Comparison of ENCODE assay signal across 27 mouse cellular contexts in the genomic region with DNA sequence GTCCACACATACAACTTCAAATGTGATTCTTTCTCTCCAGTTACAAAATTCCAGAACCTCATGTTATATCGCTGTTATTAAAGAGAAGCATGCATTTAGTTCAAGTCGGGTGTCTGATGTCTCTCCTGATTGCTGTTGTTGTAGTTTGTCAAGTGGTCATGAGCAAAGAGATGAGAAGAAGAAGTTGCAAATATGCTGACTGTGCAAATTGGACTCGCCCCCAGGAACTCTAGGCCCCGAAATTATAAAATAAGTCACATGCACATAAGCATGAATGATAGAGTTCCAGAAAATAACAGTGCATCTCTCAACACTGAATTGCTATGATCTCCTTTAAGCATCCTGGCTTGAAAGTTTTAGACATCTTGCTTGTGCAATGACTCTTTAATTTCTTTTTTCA. TPM values are rescaled to one million over a fixed set of nuclear protein-coding genes. Genes with fewer than 3 reads are reported as not detected.
DNase-seq lines count a peak whose midpoint lies in the region; ATAC-seq and TF ChIP-seq lines count a peak whose summit lies in the region.
"Had no signal": no experiment of that assay in that cellular context is flagged by ENCODE, and none has a peak within 500 bp of the region (broad histone marks: within the 10 kb centered on the region; RNA-seq: fewer than 3 reads in every experiment).

No protein-coding gene starts in this region.

- no peaks in the 10 kb centered on the region for H3K36me3 ChIP-seq in CH12.LX (replicated peaks in 1 of 2; ENCODE audit: control insufficient read depth in 1 of 2, insufficient read depth in 1 of 2, low read length in 1 of 2)
- H3K36me3 ChIP-seq in ES-E14 (ENCODE audit: control insufficient read depth, insufficient read depth, low read length, poor library complexity, severe bottlenecking) = no peaks in the 10 kb centered on the region
- no peaks in the 10 kb centered on the region for H3K36me3 ChIP-seq in MEL (ENCODE audit: control insufficient read depth in 1 of 2, insufficient read depth in 2 of 2, low read length in 2 of 2)
- no peaks in the 10 kb centered on the region for H3K36me3 ChIP-seq in heart, embryonic 11.5 days (ENCODE audit: control insufficient read depth, insufficient read depth, low read length)
- H3K36me3 ChIP-seq: G1E had no signal

- TF ChIP-seq EP300 in CH12.LX (IDR thresholded peaks at IDR 0.05; ENCODE audit: low read length) (no peak), MEL (IDR thresholded peaks at IDR 0.05; ENCODE audit: low read depth in 1 of 2, low read length in 2 of 2) (no peak)

- no peak for TF ChIP-seq RAD21 in CH12.LX (IDR thresholded peaks at IDR 0.05; ENCODE audit: low read depth, low read length)
- no peak for TF ChIP-seq RAD21 in MEL (IDR thresholded peaks at IDR 0.05; ENCODE audit: low read depth, low read length)

- H3K4me1 ChIP-seq in CH12.LX (ENCODE audit: control insufficient read depth in 1 of 2, insufficient read depth in 2 of 2) = no peaks in the 10 kb centered on the region
- no peaks in the 10 kb centered on the region for H3K4me1 ChIP-seq in ES-E14 (ENCODE audit: control insufficient read depth in 2 of 2, insufficient read depth in 2 of 2, low read length in 2 of 2, poor library complexity in 1 of 2)
- no peaks in the 10 kb centered on the region for H3K4me1 ChIP-seq in MEL (ENCODE audit: control insufficient read depth in 1 of 2, insufficient read depth in 2 of 2, low read length in 2 of 2)
- H3K4me1 ChIP-seq in heart, embryonic 11.5 days (ENCODE audit: control insufficient read depth, insufficient read depth, low read length) = no peaks in the 10 kb centered on the region

- TF ChIP-seq POLR2A in CH12.LX (IDR thresholded peaks at IDR 0.05; ENCODE audit: low read depth, low read length) (no peak), MEL (IDR thresholded peaks at IDR 0.05; ENCODE audit: control insufficient read depth in 1 of 2, insufficient read depth in 1 of 2, low read depth in 1 of 2, low read length in 2 of 2, poor library complexity in 1 of 2) (no peak)

- no peaks in the 10 kb centered on the region for H3K27me3 ChIP-seq in CH12.LX (replicated peaks)
- H3K27me3 ChIP-seq in MEL (ENCODE audit: control insufficient read depth in 1 of 2, insufficient read depth in 2 of 2, low read length in 2 of 2) = no peaks in the 10 kb centered on the region
- no peaks in the 10 kb centered on the region for H3K27me3 ChIP-seq in heart, embryonic 11.5 days (ENCODE audit: control insufficient read depth, insufficient read depth, low read length)
- H3K27me3 ChIP-seq: Patski had no signal

- H3K9me3 ChIP-seq in CH12.LX (replicated peaks; ENCODE audit: low read length) (peaks cover 29% of the 10 kb centered on the region), ES-E14 (ENCODE audit: control insufficient read depth, insufficient read depth, low read depth, low read length) (no peaks in the 10 kb centered on the region), MEL (replicated peaks; ENCODE audit: insufficient read depth, low read length) (no peaks in the 10 kb centered on the region)
- no peaks in the 10 kb centered on the region for H3K9me3 ChIP-seq in heart, embryonic 11.5 days (replicated peaks; ENCODE audit: control insufficient read depth, low read length)
- H3K9me3 ChIP-seq: G1E had no signal

- H3K4me2 ChIP-seq in CH12.LX (ENCODE audit: insufficient read depth, low read depth, poor library complexity, severe bottlenecking) = no peak overlapping the region
- H3K4me2 ChIP-seq in heart, embryonic 11.5 days = no peak overlapping the region

- no peak for ATAC-seq in heart, embryonic 11.5 days (replicated peaks; ENCODE audit: insufficient number of reproducible peaks, low FRiP score, low TSS enrichment)
- ATAC-seq: activated CD4-positive, CD25-positive, alpha-beta regulatory T cell, adult 4 months; CD4-positive, CD25-positive, alpha-beta regulatory T cell, adult 4 months; Patski had no signal

- H3K79me2 ChIP-seq in CH12.LX (replicated peaks; ENCODE audit: control insufficient read depth, extremely low read depth, insufficient read depth, poor library complexity, severe bottlenecking) = no peaks in the 10 kb centered on the region
- no peaks in the 10 kb centered on the region for H3K79me2 ChIP-seq in MEL (ENCODE audit: control insufficient read depth, insufficient read depth, low read length, poor library complexity)

- no peak for DNase-seq in CH12.LX (ENCODE audit: extremely low read depth)
- no peak for DNase-seq in ES-E14 (ENCODE audit: low read depth, low spot score)
- DNase-seq in MEL (ENCODE audit: low read depth, low spot score) = no peak
- DNase-seq in spleen, adult 12 weeks (ENCODE audit: low spot score) = no peak
- DNase-seq in spleen, postnatal 14 days (ENCODE audit: low spot score in 2 of 2) = no peak
- DNase-seq: adrenal gland, adult 2 months; adrenal gland, adult 8-10 months; adrenal gland, postnatal 10 days; adrenal gland, postnatal 14 days; adrenal gland, postnatal 25 days; adrenal gland, postnatal 36 days; B cell, adult 2 months; cerebellum, adult 11 months; cerebellum, adult 11-12 months; cerebellum, adult 18-20 months; cerebellum, adult 2 months; cerebellum, adult 8-10 months; cerebellum, adult 9-10 months had no signal

- WGBS in heart, embryonic 11.5 days (ENCODE audit: insufficient replicate concordance) = 77% methylated on average over 4 of the region's 4 CpGs

- H3K4me3 ChIP-seq in CH12.LX (replicated peaks in 1 of 3; ENCODE audit: low read depth in 2 of 3, low read length in 2 of 3, poor library complexity in 1 of 3) = no peak overlapping the region
- no peak overlapping the region for H3K4me3 ChIP-seq in ES-E14 (ENCODE audit: insufficient read depth in 1 of 2, low read depth in 1 of 2, low read length in 2 of 2, poor library complexity in 1 of 2, severe bottlenecking in 1 of 2)
- H3K4me3 ChIP-seq in MEL (ENCODE audit: control insufficient read depth in 1 of 2, insufficient read depth in 1 of 2, low read depth in 2 of 2, low read length in 2 of 2) = no peak overlapping the region
- H3K4me3 ChIP-seq in heart, embryonic 11.5 days (ENCODE audit: low read depth, low read length) = no peak overlapping the region

- H3K27ac ChIP-seq in CH12.LX (ENCODE audit: insufficient read depth, low read depth) = no peak overlapping the region
- H3K27ac ChIP-seq in ES-E14 (ENCODE audit: insufficient read depth, low read depth, low read length, poor library complexity, severe bottlenecking) = no peak overlapping the region
- H3K27ac ChIP-seq in MEL (ENCODE audit: control insufficient read depth, low read depth, low read length) = no peak overlapping the region
- no peak overlapping the region for H3K27ac ChIP-seq in heart, embryonic 11.5 days (ENCODE audit: low read depth, low read length)

- dilution Hi-C loops in CH12.LX (cut with MboI; ENCODE audit: extremely low pct_ligation_motif_present, extremely low pct_unique_long_range_greater_than_20kb, low sequenced_read_pairs) = no loop called here

- in situ Hi-C loops in CH12.LX (cut with MboI; ENCODE audit: low pct_ligation_motif_present, low pct_unique_long_range_greater_than_20kb, low sequenced_read_pairs) = no loop called here
- in situ Hi-C loops in ES-E14 (cut with MboI; ENCODE audit: low sequenced_read_pairs in 2 of 2, unreplicated experiment in 2 of 2) = no loop called here

- TF ChIP-seq CTCF in CH12.LX (conservative IDR thresholded peaks at IDR 0.05 in 1 of 2, IDR thresholded peaks at IDR 0.05 in 1 of 2; ENCODE audit: low read depth in 2 of 2, low read length in 2 of 2) (no peak), MEL (IDR thresholded peaks at IDR 0.05 in 2 of 3, conservative IDR thresholded peaks at IDR 0.05 in 1 of 3; ENCODE audit: control insufficient read depth in 1 of 3, insufficient read depth in 1 of 3, low read depth in 2 of 3, low read length in 3 of 3, poor library complexity in 1 of 3, severe bottlenecking in 1 of 3) (no peak)

- no peak overlapping the region for H3K9ac ChIP-seq in CH12.LX (ENCODE audit: insufficient read depth, low read depth)
- H3K9ac ChIP-seq in ES-E14 (ENCODE audit: insufficient read depth, low read depth, low read length, poor library complexity, severe bottlenecking) = no peak overlapping the region
- H3K9ac ChIP-seq in MEL (ENCODE audit: control insufficient read depth, low read depth, low read length, poor library complexity, severe bottlenecking) = no peak overlapping the region
- H3K9ac ChIP-seq in heart, embryonic 11.5 days (ENCODE audit: low read depth, low read length) = no peak overlapping the region

TF ChIP-seq in CH12.LX, 34 proteins besides CTCF, POLR2A, EP300 and RAD21:
- TF ChIP-seq PAX5 (IDR thresholded peaks at IDR 0.05; ENCODE audit: low read length) = no peak
- peak; percentile 68 for TF ChIP-seq MAFK (IDR thresholded peaks at IDR 0.05; ENCODE audit: insufficient replicate concordance, low read length)
- no peak for TF ChIP-seq MAZ (IDR thresholded peaks at IDR 0.05; ENCODE audit: low read depth, low read length)
- no peak for TF ChIP-seq IRF4 (IDR thresholded peaks at IDR 0.05; ENCODE audit: low read depth, low read length)

TF ChIP-seq in ES-E14, 5 proteins besides CTCF, POLR2A, EP300 and RAD21:
- TF ChIP-seq MAFK (IDR thresholded peaks at IDR 0.05; ENCODE audit: insufficient read depth, low read depth, low read length) (peak; percentile 81), HCFC1 (IDR thresholded peaks at IDR 0.05; ENCODE audit: borderline replicate concordance, insufficient read depth, low read length) (no peak)

TF ChIP-seq in MEL, 35 proteins besides CTCF, POLR2A, EP300 and RAD21:
- TF ChIP-seq TCF12 (IDR thresholded peaks at IDR 0.05; ENCODE audit: low read depth, low read length) (no peak), UBTF (IDR thresholded peaks at IDR 0.05; ENCODE audit: borderline replicate concordance, insufficient read depth, low read depth, low read length) (no peak), CHD2 (IDR thresholded peaks at IDR 0.05; ENCODE audit: low read length) (no peak), TAL1 (IDR thresholded peaks at IDR 0.05; ENCODE audit: low read length) (no peak), MAX (IDR thresholded peaks at IDR 0.05; ENCODE audit: low read length) (no peak), USF2 (IDR thresholded peaks at IDR 0.05; ENCODE audit: borderline replicate concordance in 1 of 2, insufficient read depth in 1 of 2, low read depth in 1 of 2, low read length in 2 of 2) (no peak), JUND (IDR thresholded peaks at IDR 0.05; ENCODE audit: low read depth, low read length) (no peak), MAFK (IDR thresholded peaks at IDR 0.05; ENCODE audit: borderline replicate concordance, low read depth, low read length) (peak; percentile 63; the same call in 1 of the 2 replicates)

RNA-seq across cellular contexts. Expression of a gene that starts 53.3 kb away (rescaled TPM):
- total RNA-seq in CH12.LX (2012; rRNA removed) (not detected in 2 replicates), CH12.LX (2014; rRNA removed) (not detected in 2 replicates), ES-E14 (2012; rRNA removed) (not detected in 2 replicates), MEL (2012; rRNA removed) (not detected in 2 replicates)
- polyA plus RNA-seq in CH12.LX (2012; ENCODE audit: insufficient read length, low read depth) (not detected in 2 replicates), MEL (2012; ENCODE audit: insufficient read depth in 1 of 2, insufficient read length in 2 of 2, low read depth in 1 of 2, low replicate concordance in 2 of 2, missing spikeins in 1 of 2) (not detected)
- polyA plus RNA-seq in heart, embryonic 11.5 days (2014; fragmentation: Nextera tagmentation; extraction: Ambion mirVana) = not detected in 2 replicates
- total RNA-seq: adrenal gland, adult 18-20 months; adrenal gland, adult 2 months; adrenal gland, adult 8-10 months; adrenal gland, postnatal 10 days; adrenal gland, postnatal 14 days; adrenal gland, postnatal 25 days; adrenal gland, postnatal 36 days; adrenal gland, postnatal 4 days had no signal
- polyA plus RNA-seq: activated CD4-positive, CD25-positive, alpha-beta regulatory T cell, adult 4 months; adrenal gland, adult 2 months; brain, embryonic 14.5 days; C2C12; CD4-positive, CD25-positive, alpha-beta regulatory T cell, adult 4 months; cerebellum, adult 2 months; G1E; Patski had no signal
